Mouse (Mus musculus) bone marrow, adult 2 months (tissue): Measurements from ENCODE around the gene Srd5a1.

Experiments
- CTCF ChIP-seq: fragments of 200-500 bp; IDR thresholded peaks from 2 replicates; pipeline ENCODE4 v1.5.1; 2011; ENCODE audit warnings: low read length, control low read depth; ENCODE audit not compliant: control insufficient read depth, insufficient read depth
- POLR2A ChIP-seq: fragments of 200-500 bp; IDR thresholded peaks from 2 replicates; pipeline ENCODE4 v1.6.1; 2011; ENCODE audit warnings: low read depth, mild to moderate bottlenecking, control low read depth, low read length, borderline replicate concordance; ENCODE audit not compliant: control insufficient read depth

- TF ChIP-seq CTCF, result no peak
- TF ChIP-seq POLR2A, result no peak
Observed at GRCm38 (mm10) chr13:69587849-69588248, 23.4 kb downstream of the Srd5a1 start.
